Mouse (Mus musculus): Measurements from ENCODE around the gene Prss44. TPM values are rescaled to one million over a fixed set of nuclear protein-coding genes. Genes with fewer than 3 reads are reported as not detected.

Gene Prss44
- total and polyA plus RNA-seq, 2 experiments from 2014 or later: 0.10 TPM; not detected in 1

DNA sequence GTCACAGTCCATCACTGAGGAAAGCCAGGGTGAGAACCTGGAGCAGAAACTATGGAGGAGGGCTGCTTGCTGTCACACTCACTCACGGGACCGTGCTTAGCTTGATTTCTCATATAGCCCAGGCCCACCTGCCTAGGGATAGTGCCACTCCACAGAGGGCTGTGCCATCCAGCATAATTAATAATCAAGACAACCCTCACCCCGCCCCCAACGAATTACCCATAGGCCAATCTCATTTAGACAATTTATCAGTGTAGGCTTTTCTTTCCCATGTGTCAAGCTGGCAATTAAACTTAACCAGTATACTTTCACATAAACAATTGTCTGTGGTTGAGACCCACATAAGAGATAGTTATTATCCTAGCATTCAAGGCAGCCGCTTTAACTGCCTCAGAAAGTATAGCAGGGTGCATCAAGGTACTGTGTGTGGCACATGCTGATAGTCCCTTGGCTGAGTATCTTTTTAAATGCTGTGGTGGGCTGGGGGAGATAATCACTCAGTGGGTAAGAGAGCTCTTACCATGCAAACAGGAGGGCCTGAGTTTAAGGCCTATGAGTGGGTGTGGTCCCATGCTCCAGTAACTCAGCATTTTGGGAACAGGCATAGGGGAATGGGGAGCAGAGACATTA lies 45.3 kb downstream of the Prss44 start:
- no peak for DNase-seq (ENCODE audit: low spot score)
- no peak for TF ChIP-seq CTCF (IDR thresholded peaks at IDR 0.05; ENCODE audit: low read depth)
- Histone ChIP-seq H3K36me3 (ENCODE audit: insufficient read depth, low read length) (no peaks in the 10 kb centered on the region), H3K4me2 (ENCODE audit: low read depth, low read length) (no peak overlapping the region), H3K4me1 (ENCODE audit: insufficient read depth, low read length) (no peaks in the 10 kb centered on the region), H3K9ac (replicated peaks; ENCODE audit: low read length) (no peak overlapping the region), H3K27ac (no peak overlapping the region), H3K4me3 (ENCODE audit: low read length) (no peak overlapping the region), H3K9me3 (ENCODE audit: low read length) (no peaks in the 10 kb centered on the region), H3K27me3 (ENCODE audit: insufficient read depth, low read length) (no peaks in the 10 kb centered on the region)
- 83% methylated on average over 5 of the region's 5 CpGs for WGBS
- ATAC-seq: no peak

GRCm38 (mm10) chr9:110871030-110871429 lies 57.2 kb downstream of the Prss44 start:
- Histone ChIP-seq H3K27ac (no peak overlapping the region), H3K9me3 (ENCODE audit: low read length) (no peaks in the 10 kb centered on the region), H3K4me2 (ENCODE audit: low read depth, low read length) (no peak overlapping the region), H3K9ac (replicated peaks; ENCODE audit: low read length) (no peak overlapping the region), H3K4me3 (ENCODE audit: low read length) (no peak overlapping the region), H3K36me3 (ENCODE audit: insufficient read depth, low read length) (no peaks in the 10 kb centered on the region), H3K27me3 (ENCODE audit: insufficient read depth, low read length) (no peaks in the 10 kb centered on the region), H3K4me1 (ENCODE audit: insufficient read depth, low read length) (peaks cover 20% of the 10 kb centered on the region)
- peak; percentile 85 for TF ChIP-seq CTCF (IDR thresholded peaks at IDR 0.05; ENCODE audit: low read depth)
- WGBS: 22% methylated on average over 7 of the region's 7 CpGs
- ATAC-seq (no peak; the same call in 1 of the 2 replicates), DNase-seq (ENCODE audit: low spot score) (peak; percentile 78)

Other genes with a start within 250 kb of the Prss44 start
- gene Nradd, start 189.5 kb upstream of the Prss44 start, total RNA-seq (2014; rRNA removed): 23.1 and 30.6 TPM in 2 replicates
- 18.7 and 19.3 TPM in 2 replicates for gene Nradd, start 189.5 kb upstream of the Prss44 start, polyA plus RNA-seq (2015; fragmentation: Nextera tagmentation; extraction: Ambion mirVana)
- 9.0 and 11.5 TPM in 2 replicates for gene Nbeal2, start 159.8 kb upstream of the Prss44 start, total RNA-seq (2014; rRNA removed)
- 1.8 and 1.9 TPM in 2 replicates for gene Nbeal2, start 159.8 kb upstream of the Prss44 start, polyA plus RNA-seq (2015; fragmentation: Nextera tagmentation; extraction: Ambion mirVana)
- 15.0 and 17.0 TPM in 2 replicates for gene Ccdc12, start 157.5 kb upstream of the Prss44 start, total RNA-seq (2014; rRNA removed)
- gene Ccdc12, start 157.5 kb upstream of the Prss44 start, polyA plus RNA-seq (2015; fragmentation: Nextera tagmentation; extraction: Ambion mirVana): 108 and 113 TPM in 2 replicates
- 0.72 TPM in 1 of 2 replicates, not detected in the other for gene Myl3, start 72.1 kb upstream of the Prss44 start, total RNA-seq (2014; rRNA removed)
- 0.65 and 0.89 TPM in 2 replicates for gene Myl3, start 72.1 kb upstream of the Prss44 start, polyA plus RNA-seq (2015; fragmentation: Nextera tagmentation; extraction: Ambion mirVana)
- 27.7 and 29.2 TPM in 2 replicates for gene Pth1r, start 66.8 kb upstream of the Prss44 start, total RNA-seq (2014; rRNA removed)
- gene Pth1r, start 66.8 kb upstream of the Prss44 start, polyA plus RNA-seq (2015; fragmentation: Nextera tagmentation; extraction: Ambion mirVana): 11.7 and 12.5 TPM in 2 replicates
- not detected in 2 replicates for gene Prss42, start 15.8 kb upstream of the Prss44 start, total RNA-seq (2014; rRNA removed)
- not detected in 2 replicates for gene Prss42, start 15.8 kb upstream of the Prss44 start, polyA plus RNA-seq (2015; fragmentation: Nextera tagmentation; extraction: Ambion mirVana)
- gene Prss43, start 12.7 kb downstream of the Prss44 start, total RNA-seq (2014; rRNA removed): not detected in 2 replicates
- 0.21 and 0.32 TPM in 2 replicates for gene Prss43, start 12.7 kb downstream of the Prss44 start, polyA plus RNA-seq (2015; fragmentation: Nextera tagmentation; extraction: Ambion mirVana)
- 0.47 TPM in 1 of 2 replicates, not detected in the other for gene Prss45, start 20.6 kb downstream of the Prss44 start, total RNA-seq (2014; rRNA removed)
- gene Prss45, start 20.6 kb downstream of the Prss44 start, polyA plus RNA-seq (2015; fragmentation: Nextera tagmentation; extraction: Ambion mirVana): 0.16 and 0.29 TPM in 2 replicates
- gene Prss46, start 30.5 kb downstream of the Prss44 start, total RNA-seq (2014; rRNA removed): not detected in 2 replicates
- not detected in 2 replicates for gene Prss46, start 30.5 kb downstream of the Prss44 start, polyA plus RNA-seq (2015; fragmentation: Nextera tagmentation; extraction: Ambion mirVana)
- gene Prss50, start 44.0 kb downstream of the Prss44 start, total RNA-seq (2014; rRNA removed): 1.2 TPM in 2 replicates
- 1.4 and 1.7 TPM in 2 replicates for gene Prss50, start 44.0 kb downstream of the Prss44 start, polyA plus RNA-seq (2015; fragmentation: Nextera tagmentation; extraction: Ambion mirVana)
- 10.7 and 16.3 TPM in 2 replicates for gene Als2cl, start 65.9 kb downstream of the Prss44 start, total RNA-seq (2014; rRNA removed)
- gene Als2cl, start 65.9 kb downstream of the Prss44 start, polyA plus RNA-seq (2015; fragmentation: Nextera tagmentation; extraction: Ambion mirVana): 2.2 and 2.5 TPM in 2 replicates
- 5.7 and 6.8 TPM in 2 replicates for gene Tmie, start 66.1 kb downstream of the Prss44 start, total RNA-seq (2014; rRNA removed)
- 6.2 and 7.1 TPM in 2 replicates for gene Tmie, start 66.1 kb downstream of the Prss44 start, polyA plus RNA-seq (2015; fragmentation: Nextera tagmentation; extraction: Ambion mirVana)
- gene Fam240a, start 102.9 kb downstream of the Prss44 start, total RNA-seq (2014; rRNA removed): not detected in 2 replicates
- not detected in 2 replicates for gene Fam240a, start 102.9 kb downstream of the Prss44 start, polyA plus RNA-seq (2015; fragmentation: Nextera tagmentation; extraction: Ambion mirVana)
- 1.5 TPM in 1 of 2 replicates, not detected in the other for gene Tdgf1, start 132.2 kb downstream of the Prss44 start, total RNA-seq (2014; rRNA removed)
- gene Tdgf1, start 132.2 kb downstream of the Prss44 start, polyA plus RNA-seq (2015; fragmentation: Nextera tagmentation; extraction: Ambion mirVana): 0.66 and 0.87 TPM in 2 replicates
- 0.78 and 8.3 TPM in 2 replicates for gene Lrrc2, start 137.6 kb downstream of the Prss44 start, total RNA-seq (2014; rRNA removed)
- gene Lrrc2, start 137.6 kb downstream of the Prss44 start, polyA plus RNA-seq (2015; fragmentation: Nextera tagmentation; extraction: Ambion mirVana): 1.3 and 2.6 TPM in 2 replicates
- gene Rtp3, start 176.6 kb downstream of the Prss44 start, total RNA-seq (2014; rRNA removed): 1.4 TPM in 1 of 2 replicates, not detected in the other
- gene Rtp3, start 176.6 kb downstream of the Prss44 start, polyA plus RNA-seq (2015; fragmentation: Nextera tagmentation; extraction: Ambion mirVana): not detected in 2 replicates
- 0.89 and 1.7 TPM in 2 replicates for gene Ltf, start 205.3 kb downstream of the Prss44 start, total RNA-seq (2014; rRNA removed)
- 0.42 and 0.51 TPM in 2 replicates for gene Ltf, start 205.3 kb downstream of the Prss44 start, polyA plus RNA-seq (2015; fragmentation: Nextera tagmentation; extraction: Ambion mirVana)
- 0.25 and 1.5 TPM in 2 replicates for gene Ccrl2, start 243.5 kb downstream of the Prss44 start, total RNA-seq (2014; rRNA removed)
- gene Ccrl2, start 243.5 kb downstream of the Prss44 start, polyA plus RNA-seq (2015; fragmentation: Nextera tagmentation; extraction: Ambion mirVana): 0.91 and 1.2 TPM in 2 replicates

Data from hindbrain, postnatal 0 days (tissue).